Mouse (Mus musculus) thymus, adult 2 months (tissue): ENCODE results near the gene Tlcd1. TPM values are rescaled to one million over a fixed set of nuclear protein-coding genes. Genes with fewer than 3 reads are reported as not detected.
"Not testable (repeated sequence)": the region's sequence is repeated elsewhere in the genome, so short reads cannot be mapped to it uniquely, and the experiment has no call there.

Source experiments
- DNase-seq: peaks from one replicate; pipeline ENCODE4 v3.0.0; 2021
- H3K27ac ChIP-seq: fragments of 200-500 bp; 2 replicates; pipeline ENCODE4 v1.5.1; 2012; ENCODE audit warnings: low read length, control low read depth; ENCODE audit not compliant: control insufficient read depth, insufficient read depth
- H3K27me3 ChIP-seq: fragments of 200-500 bp; 2 replicates; pipeline ENCODE4 v1.6.1; 2012; ENCODE audit warnings: mild to moderate bottlenecking, low read length, moderate library complexity, mixed read lengths; ENCODE audit not compliant: control insufficient read depth, insufficient read depth
- H3K36me3 ChIP-seq: fragments of 200-500 bp; 2 replicates; pipeline ENCODE4 v1.6.1; 2012; ENCODE audit warnings: mild to moderate bottlenecking, low read length, moderate library complexity; ENCODE audit not compliant: control insufficient read depth, insufficient read depth
- H3K4me1 ChIP-seq: fragments of 200-500 bp; replicated peaks from 2 replicates; pipeline ENCODE4 v1.6.1; 2012; ENCODE audit warnings: low read length; ENCODE audit not compliant: control insufficient read depth, insufficient read depth
- H3K4me3 ChIP-seq: fragments of 200-500 bp; 2 replicates; pipeline ENCODE4 v1.5.1; 2012; ENCODE audit warnings: mild to moderate bottlenecking, low read length, control low read depth, moderate library complexity; ENCODE audit not compliant: control insufficient read depth, insufficient read depth
- CTCF ChIP-seq: fragments of 200-500 bp; IDR thresholded peaks from 2 replicates; pipeline ENCODE4 v1.5.1; 2012; ENCODE audit warnings: mild to moderate bottlenecking, control low read depth, low read length, moderate library complexity, borderline replicate concordance; ENCODE audit not compliant: control insufficient read depth, poor library complexity, insufficient read depth; ENCODE audit errors: extremely low read depth
- POLR2A ChIP-seq: fragments of 200-500 bp; IDR thresholded peaks from 2 replicates; pipeline ENCODE4 v1.6.1; 2012; ENCODE audit warnings: mild to moderate bottlenecking, low read length, control low read depth, moderate library complexity; ENCODE audit not compliant: control insufficient read depth, poor library complexity, insufficient read depth; ENCODE audit errors: extremely low read depth
- WGBS: fragments of 180-500 bp; shearing (Covaris S2); methylation state at CpG from one replicate; pipeline ENCODE4 v1.1.7; 2018; 5-methylcytosine and 5-hydroxymethylcytosine counted together
- polyA plus RNA-seq: library from polyadenylated mRNA; depleted of rRNA; stranded (reverse); fragments of >200 nt; gene quantifications from 2 replicates; pipeline ENCODE4 v1.2.3, GENCODE M21; 2012; rRNA removed

Tlcd1 gene
- polyA plus RNA-seq, result 30.0 and 33.1 TPM in 2 replicates

GRCm38 (mm10) chr11:78176402-78176862 is at the start of gene Tlcd1, which contains the start of gene Nek8:
Gene Tlcd1, plus strand, starts transcription at chr11:78176711.
Gene Nek8, minus strand, starts transcription at chr11:78176675.
- Histone ChIP-seq H3K36me3 (peaks cover 17% of the 10 kb centered on the region), H3K27me3 (no peaks in the 10 kb centered on the region), H3K4me1 (peaks cover 15% of the 10 kb centered on the region), H3K27ac (peak within 1 kb of the TSS; percentile 56), H3K4me3 (peak within 1 kb of the TSS; percentile 66)
- TF ChIP-seq POLR2A (0 out of 2 replicates have a peak, but pooled peaks have one; percentile 34), CTCF (peak; percentile 7; the same call in 1 of the 2 replicates)
- WGBS, result under 1% methylated on average over 32 of the region's 32 CpGs
- peak; percentile 95 for DNase-seq

GRCm38 (mm10) chr11:78126739-78127138 is 49.8 kb upstream of the Tlcd1 start:
- Histone ChIP-seq H3K4me1 (peaks cover 6% of the 10 kb centered on the region), H3K36me3 (no peaks in the 10 kb centered on the region), H3K4me3 (no peak overlapping the region), H3K27me3 (no peaks in the 10 kb centered on the region), H3K27ac (no peak overlapping the region)
- DNase-seq, result no peak
- TF ChIP-seq CTCF (no peak), POLR2A (no peak)
- WGBS, result 17% methylated on average over 4 of the region's 4 CpGs

GRCm38 (mm10) chr11:78129458-78129857 is 47.1 kb upstream of the Tlcd1 start:
- no peak overlapping the region for H3K27ac ChIP-seq
- DNase-seq, result no peak
- H3K4me1 ChIP-seq, result peaks cover 6% of the 10 kb centered on the region
- WGBS, result 94% methylated on average over 8 of the region's 8 CpGs
- H3K36me3 ChIP-seq, result no peaks in the 10 kb centered on the region
- no peaks in the 10 kb centered on the region for H3K27me3 ChIP-seq
- TF ChIP-seq POLR2A (no peak), CTCF (no peak)
- no peak overlapping the region for H3K4me3 ChIP-seq

- TF ChIP-seq CTCF (no peak), POLR2A (no peak)
- no peak overlapping the region for H3K27ac ChIP-seq
- no peaks in the 10 kb centered on the region for H3K36me3 ChIP-seq
- no peak overlapping the region for H3K4me3 ChIP-seq
- DNase-seq, result no peak
- H3K4me1 ChIP-seq, result no peaks in the 10 kb centered on the region
- no peaks in the 10 kb centered on the region for H3K27me3 ChIP-seq
- 90% methylated on average over 6 of the region's 6 CpGs for WGBS
Observed at GRCm38 (mm10) chr11:78133915-78134314, 42.6 kb upstream of the Tlcd1 start.

- 90% methylated on average over 3 of the region's 3 CpGs for WGBS
- Histone ChIP-seq H3K36me3 (no peaks in the 10 kb centered on the region), H3K27me3 (no peaks in the 10 kb centered on the region), H3K4me3 (no peak overlapping the region), H3K4me1 (no peaks in the 10 kb centered on the region), H3K27ac (no peak overlapping the region)
- TF ChIP-seq CTCF, result no peak
- no peak for TF ChIP-seq POLR2A
- no peak for DNase-seq
Observed at GRCm38 (mm10) chr11:78134344-78134743, 42.2 kb upstream of the Tlcd1 start.

GRCm38 (mm10) chr11:78135314-78135713 is 41.2 kb upstream of the Tlcd1 start:
- H3K27ac ChIP-seq, H3K4me3 ChIP-seq, H3K36me3 ChIP-seq, H3K27me3 ChIP-seq, DNase-seq, H3K4me1 ChIP-seq: not testable (repeated sequence)
- 93% methylated on average over 7 of the region's 7 CpGs for WGBS

GRCm38 (mm10) chr11:78136132-78136531 is 40.4 kb upstream of the Tlcd1 start:
- Histone ChIP-seq H3K4me3 (no peak overlapping the region), H3K27ac (no peak overlapping the region), H3K27me3 (no peaks in the 10 kb centered on the region), H3K4me1 (no peaks in the 10 kb centered on the region), H3K36me3 (no peaks in the 10 kb centered on the region)
- WGBS, result 83% methylated on average over 1 of the region's 1 CpGs
- TF ChIP-seq POLR2A, result no peak
- DNase-seq, result no peak
